In the genomic region with DNA sequence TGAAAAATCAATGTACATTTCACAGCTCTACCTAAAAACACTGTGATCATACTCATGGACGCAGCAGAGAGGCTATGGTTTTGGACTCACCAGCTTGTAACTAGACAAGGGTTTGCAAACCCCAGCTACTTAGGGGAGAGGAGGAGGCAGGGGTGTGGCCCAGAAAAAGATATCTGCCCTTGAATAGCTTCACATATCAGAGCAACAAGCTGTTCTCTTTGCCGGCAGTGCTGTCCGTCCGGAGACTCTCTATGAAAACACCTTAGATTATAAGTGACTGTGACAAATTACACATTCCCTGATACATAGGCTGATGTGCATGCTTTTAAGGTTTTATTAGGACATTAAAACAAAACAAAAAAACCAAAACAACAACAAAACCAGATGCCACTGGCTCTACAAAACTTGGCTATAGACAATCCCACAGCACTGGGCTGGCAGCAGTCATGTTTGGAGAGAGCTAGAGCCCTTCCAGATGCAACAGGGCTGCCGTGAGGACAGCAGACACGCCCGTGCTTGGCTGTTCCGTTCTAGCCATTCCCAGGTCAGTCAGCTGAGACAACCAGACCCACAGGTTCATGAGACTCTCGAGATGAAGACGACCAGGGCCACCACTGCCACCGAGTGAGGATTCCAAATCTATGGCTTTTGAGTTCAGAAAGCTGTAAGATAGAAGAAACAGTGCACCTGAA, we compare ENCODE assay signal across 8 mouse cellular contexts. TPM values are rescaled to one million over a fixed set of nuclear protein-coding genes. Genes with fewer than 3 reads are reported as not detected.
DNase-seq lines count a peak whose midpoint lies in the region; ATAC-seq lines count a peak whose summit lies in the region.

No protein-coding gene starts in this region.

- H3K4me1 ChIP-seq in heart, embryonic 16.5 days (ENCODE audit: control insufficient read depth, insufficient read depth, low read length), result peaks cover 80% of the 10 kb centered on the region
- peaks cover 95% of the 10 kb centered on the region for H3K4me1 ChIP-seq in liver, embryonic 16.5 days (ENCODE audit: control insufficient read depth, low read depth, low read length)

- peak overlapping the region; percentile 19 for H3K4me2 ChIP-seq in heart, embryonic 16.5 days (ENCODE audit: low read depth, low read length)
- H3K4me2 ChIP-seq in liver, embryonic 16.5 days (ENCODE audit: low read depth, low read length), result peak overlapping the region; percentile 64

- H3K9ac ChIP-seq in heart, embryonic 16.5 days (ENCODE audit: low read length), result no peak overlapping the region; the same call in 1 of the 2 replicates
- peak overlapping the region; percentile 61 for H3K9ac ChIP-seq in liver, embryonic 16.5 days (ENCODE audit: low read depth, low read length)

- peak; percentile 38 for DNase-seq in kidney, adult 11 months
- no peak for DNase-seq in kidney, adult 18-20 months
- DNase-seq in c-Kit-positive CD71-positive TER-119-positive erythroid progenitor cells, embryonic 14.5 days (ENCODE audit: low spot score), result peak; percentile 75
- no peak for DNase-seq in cerebellum, postnatal 36 days
- DNase-seq in testis, postnatal 14 days (ENCODE audit: low spot score), result no peak
- no peak for DNase-seq in left cerebral cortex, adult 8-10 months (ENCODE audit: low spot score in 2 of 2)

- H3K27me3 ChIP-seq in heart, embryonic 16.5 days (ENCODE audit: control insufficient read depth, insufficient read depth, low read length), result no peaks in the 10 kb centered on the region
- no peaks in the 10 kb centered on the region for H3K27me3 ChIP-seq in liver, embryonic 16.5 days (ENCODE audit: control insufficient read depth, insufficient read depth, low read depth, low read length)

- no peak overlapping the region for H3K4me3 ChIP-seq in heart, embryonic 16.5 days (ENCODE audit: low read length)
- H3K4me3 ChIP-seq in liver, embryonic 16.5 days (ENCODE audit: low read depth, low read length), result peak overlapping the region; percentile 42

- 33% methylated on average over 11 of the region's 11 CpGs for WGBS in heart, embryonic 16.5 days
- 23% methylated on average over 11 of the region's 11 CpGs for WGBS in liver, embryonic 16.5 days (ENCODE audit: insufficient replicate concordance)

- no peaks in the 10 kb centered on the region for H3K9me3 ChIP-seq in heart, embryonic 16.5 days (replicated peaks; ENCODE audit: control insufficient read depth, low read length)
- no peaks in the 10 kb centered on the region for H3K9me3 ChIP-seq in liver, embryonic 16.5 days (replicated peaks; ENCODE audit: control insufficient read depth, low read length)

- ATAC-seq in heart, embryonic 16.5 days (replicated peaks; ENCODE audit: extremely low read depth, insufficient read depth, low FRiP score), result no peak
- ATAC-seq in liver, embryonic 16.5 days (ENCODE audit: low read depth), result peak; percentile 61

- peak overlapping the region; percentile 77 for H3K27ac ChIP-seq in heart, embryonic 16.5 days (ENCODE audit: low read length)
- peak overlapping the region; percentile 97 for H3K27ac ChIP-seq in liver, embryonic 16.5 days (ENCODE audit: low read length)

- H3K36me3 ChIP-seq in heart, embryonic 16.5 days (ENCODE audit: control insufficient read depth, insufficient read depth), result no peaks in the 10 kb centered on the region
- peaks cover 7% of the 10 kb centered on the region for H3K36me3 ChIP-seq in liver, embryonic 16.5 days (ENCODE audit: control insufficient read depth, insufficient read depth)

RNA-seq across cellular contexts. Expression of a gene that starts 29.3 kb away (rescaled TPM):
- 5.4 and 5.5 TPM in 2 replicates for polyA plus RNA-seq in heart, embryonic 16.5 days (2015; fragmentation: Nextera tagmentation; extraction: Ambion mirVana)
- polyA plus RNA-seq in liver, embryonic 16.5 days (2015; fragmentation: Nextera tagmentation; extraction: Ambion mirVana), result 12.7 and 13.7 TPM in 2 replicates
- 10 to 100 TPM; 69.4 to 88.2 (median 76.9) TPM for total RNA-seq in left cerebral cortex, adult 8-10 months (2022)

Comparison
In these comparisons a context has a peak if more than half of its experiments do, and no peak if none do; other contexts are left out.
1. DNase-seq: peak in kidney, adult 11 months (single experiment) and c-Kit-positive CD71-positive TER-119-positive erythroid progenitor cells, embryonic 14.5 days (single experiment); none in kidney, adult 18-20 months (single experiment), cerebellum, postnatal 36 days (0 of 2), testis, postnatal 14 days (single experiment) and left cerebral cortex, adult 8-10 months (0 of 2).